Mouse (Mus musculus) left cerebral cortex, adult 8-10 months (tissue): Measurements from ENCODE around the gene Ak5. TPM values are rescaled to one million over a fixed set of nuclear protein-coding genes. Genes with fewer than 3 reads are reported as not detected.
A peak's percentile ranks its signal among the peaks of the same experiment; 100 is the strongest.
"Not testable (repeated sequence)": the region's sequence is repeated elsewhere in the genome, so short reads cannot be mapped to it uniquely, and the experiment has no call there.

Experiments used
- DNase-seq, 2 experiments: peaks; one replicate each; pipeline ENCODE4 v3.0.0; 2022; ENCODE audit warnings: low spot score in 2 of 2
- total RNA-seq, 4 experiments: library from RNA; stranded (reverse); gene quantifications; 2 replicates each; pipeline ENCODE4 v1.2.4; 2022

Ak5 gene
- total RNA-seq = 100 to 1,000 TPM; 126 to 145 (median 135) TPM

DNA sequence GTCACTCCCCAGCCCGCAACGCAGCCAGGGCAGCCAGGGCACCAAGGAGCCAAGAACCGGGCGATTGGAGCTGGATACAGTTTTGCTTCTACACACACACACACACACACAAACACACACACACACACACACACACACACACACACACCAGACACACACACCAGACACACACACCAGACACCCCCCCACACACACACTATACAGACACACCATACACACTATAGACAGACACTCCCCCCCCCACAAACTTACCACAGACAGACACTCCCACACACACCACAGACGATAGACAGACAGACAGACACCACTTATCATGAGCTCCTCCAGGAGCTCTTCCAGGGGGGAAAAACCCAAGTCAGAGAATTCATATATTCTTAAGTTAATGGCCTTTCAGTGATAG is at the start of gene Ak5:
Gene Ak5 (minus strand): TSS at position 122 of the 400 bp plus-strand sequence.
- no peak for DNase-seq

DNA sequence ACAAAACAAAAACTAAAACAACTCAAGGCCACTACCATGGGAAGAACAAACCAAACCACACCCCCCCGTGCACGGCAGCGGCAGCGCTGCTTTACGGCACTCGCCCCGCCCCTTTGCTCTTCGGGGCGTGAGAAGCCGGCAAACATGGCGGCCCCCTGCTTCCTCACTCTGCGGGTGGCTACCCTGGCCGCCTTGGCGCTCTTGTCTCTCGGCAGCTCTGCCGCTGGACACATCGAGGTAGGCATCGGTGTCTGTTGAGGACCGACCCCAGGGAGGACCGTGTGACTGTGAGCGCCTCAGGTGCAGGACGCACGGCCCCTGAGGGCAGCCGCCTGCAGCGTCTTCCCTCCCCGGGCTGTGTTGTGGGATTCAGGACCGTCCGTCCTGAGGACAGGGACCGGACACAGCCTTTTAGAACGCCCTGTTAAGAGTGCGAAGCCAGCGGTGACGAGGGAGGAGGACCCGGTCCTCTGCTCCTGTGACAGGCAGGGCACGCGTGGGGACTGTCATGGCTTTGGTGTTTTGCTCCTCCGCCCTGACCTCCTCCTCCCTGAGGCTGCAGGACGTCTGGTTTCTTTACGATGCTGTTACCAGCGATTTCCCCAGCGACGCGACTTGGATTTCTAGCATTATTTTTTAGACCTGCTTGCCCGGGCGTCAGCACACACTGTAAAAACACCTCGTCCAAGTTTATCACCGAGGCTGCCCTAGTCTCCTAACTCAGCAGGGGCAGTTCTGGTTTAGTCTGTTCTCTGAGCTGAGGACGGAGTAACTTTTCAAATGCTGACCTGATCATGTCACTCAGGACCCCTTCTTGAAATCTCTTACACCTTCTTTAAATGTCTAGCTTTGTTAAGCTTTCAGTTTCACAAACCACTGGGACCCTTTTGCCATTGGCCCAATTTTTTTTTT is 46.1 kb upstream of the Ak5 start, which contains the start of gene Pigk:
Gene Pigk (plus strand): TSS at position 110 of the 912 bp plus-strand sequence.
- peak; percentile 75 to 76 for DNase-seq

GRCm38 (mm10) chr3:152712957-152713356 is 44.8 kb upstream of the Ak5 start:
- no peak for DNase-seq

GRCm38 (mm10) chr3:152709936-152710335 is 41.8 kb upstream of the Ak5 start:
- no peak for DNase-seq

GRCm38 (mm10) chr3:152707321-152707823 is 39.2 kb upstream of the Ak5 start:
- DNase-seq = no peak

- DNase-seq = no peak
These were observed 38.7 kb upstream of the Ak5 start for GRCm38 (mm10) chr3:152706901-152707300.

- DNase-seq = no peak
These were observed 37.7 kb upstream of the Ak5 start for GRCm38 (mm10) chr3:152705826-152706225.

DNA sequence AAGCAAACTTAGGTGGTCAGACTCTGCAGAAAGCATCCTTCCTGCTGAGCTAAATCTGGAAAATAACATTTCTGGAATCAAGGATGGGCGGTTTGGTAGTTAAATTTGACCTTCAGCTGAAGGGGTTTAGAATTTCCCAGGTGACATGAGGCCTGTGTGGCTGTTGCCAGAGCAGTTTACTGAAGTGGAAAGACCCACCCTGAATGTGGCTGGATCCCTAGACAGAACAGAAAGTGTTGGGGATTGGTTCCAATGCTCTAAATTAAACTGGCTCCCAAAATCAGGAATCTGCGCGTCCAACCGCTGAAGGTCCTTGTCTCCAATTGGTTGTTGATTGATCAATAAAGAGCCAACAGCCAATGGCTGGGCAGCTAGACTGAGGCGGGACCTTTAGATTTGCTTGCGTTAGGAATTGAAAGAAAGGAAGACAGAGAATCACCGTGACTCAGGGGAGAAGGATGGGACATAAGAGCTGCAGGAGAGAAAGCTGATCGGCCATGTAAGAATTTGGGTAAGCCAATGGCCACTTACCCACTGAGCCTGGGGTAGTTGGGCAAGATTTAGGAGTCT is 34.2 kb upstream of the Ak5 start:
- DNase-seq = no peak

GRCm38 (mm10) chr3:152701536-152701935 is 33.4 kb upstream of the Ak5 start:
- not testable (repeated sequence) for DNase-seq

DNA sequence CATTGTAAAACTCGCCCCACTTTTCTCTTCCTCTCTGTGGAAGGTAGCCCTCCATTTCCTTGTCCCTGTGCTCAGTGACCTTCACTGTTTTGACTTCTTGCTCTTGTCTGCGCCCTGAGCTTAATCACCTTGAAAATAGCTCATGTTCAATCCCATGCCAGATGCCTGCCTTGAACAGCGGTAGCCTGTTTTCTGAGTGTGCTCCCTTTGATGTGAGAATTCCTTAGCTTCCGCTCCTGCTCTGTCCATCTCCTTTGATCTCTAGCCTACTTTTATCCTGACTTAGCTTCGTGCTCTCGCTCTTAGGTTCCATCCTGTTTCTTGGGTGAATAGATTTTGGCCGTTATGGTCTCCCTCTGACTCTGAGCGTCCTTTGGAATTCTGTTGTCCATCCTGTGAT is 31.1 kb upstream of the Ak5 start:
- DNase-seq = no peak

DNA sequence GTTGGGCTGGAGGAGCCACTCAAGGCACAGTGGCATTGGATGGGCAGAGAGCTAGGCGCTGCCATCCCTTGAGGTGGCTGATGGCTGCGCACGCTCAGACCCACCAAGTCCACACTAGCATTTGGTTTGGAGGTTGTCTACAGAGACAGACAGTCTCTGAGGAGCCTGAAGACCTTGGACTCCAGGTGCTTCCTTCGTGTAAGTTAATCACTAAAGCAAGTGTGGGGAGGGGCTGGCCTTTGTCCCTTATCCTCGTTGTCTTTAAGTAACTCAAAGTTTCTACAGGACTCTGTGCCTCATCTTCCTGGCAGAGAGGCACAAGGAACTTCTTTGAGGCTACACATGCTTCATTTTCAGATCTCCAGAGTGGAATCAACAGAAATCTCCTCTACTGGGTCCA is 29.9 kb upstream of the Ak5 start:
- no peak for DNase-seq

- no peak for DNase-seq
These were observed 26.8 kb upstream of the Ak5 start for GRCm38 (mm10) chr3:152694950-152695349.

- no peak for DNase-seq
These were observed 20.9 kb upstream of the Ak5 start for GRCm38 (mm10) chr3:152689105-152689504.

DNA sequence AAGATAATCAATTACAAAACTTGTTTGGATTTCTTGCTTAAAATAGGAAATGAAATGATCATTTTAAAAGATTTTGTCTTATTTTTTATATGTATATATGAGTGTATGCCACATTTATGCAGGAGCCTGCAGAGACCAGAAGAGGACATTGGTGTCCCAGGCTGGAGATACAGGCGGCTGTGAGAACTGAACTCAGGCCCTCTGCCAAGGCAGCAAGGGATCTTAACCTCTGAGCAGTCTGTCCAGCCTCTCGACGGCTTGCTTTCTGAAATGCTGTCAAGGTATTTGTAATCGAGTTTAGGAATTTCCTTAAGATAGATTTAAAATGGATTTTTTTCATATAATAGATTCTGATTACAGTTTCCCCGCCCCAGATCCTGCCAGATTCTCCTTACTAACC is 20.4 kb upstream of the Ak5 start:
- DNase-seq = no peak

DNA sequence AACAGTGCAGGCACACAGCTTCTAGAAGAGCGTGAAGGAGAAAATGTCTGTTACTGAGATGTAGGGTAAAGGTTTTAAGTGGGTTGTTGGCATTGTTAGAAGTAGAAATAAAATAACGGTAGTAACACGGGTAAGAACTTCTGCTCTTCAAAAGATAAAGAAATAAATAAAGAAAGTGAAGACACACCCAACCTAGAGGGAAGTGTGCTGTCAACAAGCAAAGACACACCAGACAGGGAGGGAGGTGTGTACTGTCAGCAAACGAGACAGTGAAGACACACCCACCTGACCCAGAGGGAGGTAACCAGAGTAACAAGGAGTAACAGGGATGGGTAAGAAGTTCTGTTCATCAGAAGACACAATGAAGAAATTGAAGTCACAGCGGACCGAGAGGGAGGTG is 6.5 kb upstream of the Ak5 start:
- DNase-seq = no peak

- no peak for DNase-seq
These were observed 1.6 kb upstream of the Ak5 start for GRCm38 (mm10) chr3:152669783-152670182.

DNA sequence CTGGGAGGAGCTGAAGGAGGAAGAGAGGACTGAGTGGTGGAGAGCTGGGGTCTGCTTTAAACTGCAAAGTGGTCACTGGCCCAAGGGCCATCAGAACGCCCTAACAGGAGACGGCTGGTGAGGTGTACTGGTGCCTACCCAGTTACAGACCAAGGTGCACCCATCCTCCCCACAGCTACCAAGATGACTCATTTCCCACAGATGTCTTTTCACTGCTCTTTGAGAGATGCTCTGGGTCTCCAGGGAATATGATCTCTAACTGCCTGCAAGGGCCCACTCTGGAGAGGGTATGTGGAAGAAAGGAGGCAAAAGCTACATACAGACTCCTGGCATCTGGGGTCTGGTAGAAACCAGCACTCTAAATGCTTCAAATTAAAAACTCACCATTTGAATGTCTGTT is 633 bp upstream of the Ak5 start:
- DNase-seq = no peak

DNA sequence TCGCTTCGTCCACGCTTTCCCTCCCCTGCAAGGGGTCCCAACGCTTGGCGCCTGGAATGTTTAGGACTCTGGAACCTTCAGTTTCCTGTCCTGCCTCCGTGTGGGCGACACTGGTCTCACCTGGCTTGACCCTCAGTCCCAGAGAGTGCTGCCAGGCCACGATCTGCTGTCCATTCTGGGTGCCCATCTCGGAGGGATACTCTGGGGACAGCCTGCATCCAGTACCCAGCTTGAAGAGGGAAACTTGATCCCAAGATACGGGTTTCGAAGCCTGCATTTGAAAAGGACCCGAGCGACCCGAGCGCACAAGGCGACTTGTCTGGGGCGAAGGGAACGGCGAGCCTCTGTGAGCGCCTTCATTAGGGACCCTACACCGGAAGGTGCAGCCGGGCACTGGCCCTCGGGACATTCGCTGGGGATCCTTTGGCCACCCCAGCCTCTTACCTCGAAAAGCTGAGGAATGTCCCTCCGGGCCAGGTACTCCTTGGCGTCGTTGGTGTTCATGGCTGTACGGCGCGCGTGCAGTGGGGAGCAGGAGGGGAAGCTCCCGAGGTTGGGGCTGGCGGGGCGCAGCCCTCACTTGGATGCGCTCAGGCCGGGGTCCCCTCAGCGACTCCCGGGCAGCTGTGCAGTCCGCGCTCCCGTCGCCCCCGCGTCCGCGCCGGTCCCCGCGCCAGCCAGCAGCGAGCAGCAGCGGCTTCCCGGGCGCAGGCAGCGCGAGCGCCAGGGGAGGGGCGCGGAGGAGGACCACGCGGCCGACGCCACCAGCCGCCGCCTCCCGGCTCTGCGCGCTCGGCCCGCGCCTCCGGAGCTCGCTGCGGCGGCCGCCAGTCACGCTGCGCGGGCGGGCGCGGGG is 576 bp downstream of the Ak5 start:
- peak; percentile 45 to 62 for DNase-seq

DNA sequence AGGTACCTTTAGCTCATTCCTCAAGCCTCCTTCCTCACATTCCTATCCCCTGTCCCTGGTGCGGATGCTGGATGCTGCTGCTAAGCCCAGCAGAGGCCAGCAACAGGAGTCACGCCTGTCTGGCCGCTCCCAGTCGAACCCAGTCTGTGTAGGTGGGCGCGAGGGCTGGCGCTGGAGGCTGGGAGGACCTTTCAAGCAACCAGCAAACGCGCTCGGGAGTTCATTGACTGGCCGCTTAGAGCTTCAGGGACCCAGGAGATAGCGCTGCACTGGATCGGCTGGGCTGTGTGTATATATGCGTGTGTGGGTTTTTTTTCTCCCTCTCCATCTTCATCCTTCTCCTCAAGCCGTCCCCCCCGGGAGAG is 1.2 kb downstream of the Ak5 start:
- peak; percentile 35 to 36 for DNase-seq

GRCm38 (mm10) chr3:152658592-152658991 is 9.6 kb downstream of the Ak5 start:
- DNase-seq = no peak

DNA sequence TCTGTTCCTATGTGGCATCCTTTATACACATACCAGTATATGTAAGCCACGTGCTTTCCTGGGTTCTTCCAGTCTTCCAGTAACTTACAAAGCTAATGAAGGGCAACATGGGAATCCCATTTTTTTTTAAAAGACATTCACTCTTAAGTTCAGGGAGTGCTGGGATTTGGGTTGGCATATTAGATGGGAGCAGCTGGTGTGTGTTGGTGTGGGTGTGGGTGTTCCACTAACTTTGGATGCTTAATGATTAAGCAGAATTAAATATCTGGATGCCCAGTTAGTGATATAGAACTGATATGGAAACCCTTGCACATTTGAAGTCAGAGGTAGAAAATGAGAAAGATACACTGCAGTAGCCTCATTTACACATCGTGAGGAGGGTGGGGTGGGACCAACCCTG is 16.2 kb downstream of the Ak5 start:
- no peak for DNase-seq

DNA sequence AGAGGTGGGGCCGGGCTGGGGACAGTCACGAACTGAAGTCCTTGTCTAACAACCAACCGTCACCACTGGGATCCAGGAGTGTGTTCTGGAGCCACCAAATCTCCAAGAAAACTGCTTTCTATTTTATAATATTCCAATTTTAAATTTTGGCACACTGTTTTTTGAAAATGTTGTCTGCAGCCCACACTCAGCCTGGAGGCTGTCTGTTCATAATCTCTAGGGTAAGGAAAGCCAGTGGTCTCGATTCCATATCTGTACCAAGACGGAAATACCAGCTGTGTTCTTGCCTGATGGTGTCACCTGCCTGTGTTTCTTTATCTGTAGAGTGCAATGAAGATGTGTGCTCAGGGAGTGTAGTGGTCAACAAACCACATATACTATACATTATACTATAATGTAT is 23.6 kb downstream of the Ak5 start:
- DNase-seq = peak in 1 of 2 experiments; percentile 25
